Mouse (Mus musculus) NIH3T3 (cell line): Measurements from ENCODE around the gene Nudcd3.
A peak's percentile ranks its signal among the peaks of the same experiment; 100 is the strongest.

Experiments
- DNase-seq: peaks from one replicate; pipeline ENCODE4 v3.0.0-alpha.2; 2012; ENCODE audit warnings: low read depth

Gene Nudcd3

GRCm38 (mm10) chr11:6200087-6200569, at the start of gene Nudcd3:
TSS of gene Nudcd3 (minus strand) at chr11:6200415.
- peak; percentile 93 for DNase-seq

- DNase-seq, result no peak
Measured at GRCm38 (mm10) chr11:6244707-6245106, 44.5 kb upstream of the Nudcd3 start.

GRCm38 (mm10) chr11:6233025-6233424, 32.8 kb upstream of the Nudcd3 start:
- no peak for DNase-seq

GRCm38 (mm10) chr11:6230012-6230411, 29.8 kb upstream of the Nudcd3 start, which contains the start of gene Npc1l1:
TSS of gene Npc1l1 (minus strand) at chr11:6230143.
- DNase-seq, result no peak

- DNase-seq, result no peak
Measured at GRCm38 (mm10) chr11:6224541-6225229, 24.5 kb upstream of the Nudcd3 start.

GRCm38 (mm10) chr11:6222187-6222586, 22.0 kb upstream of the Nudcd3 start:
- no peak for DNase-seq

GRCm38 (mm10) chr11:6219967-6220366, 19.8 kb upstream of the Nudcd3 start:
- no peak for DNase-seq

GRCm38 (mm10) chr11:6218189-6218896, 18.1 kb upstream of the Nudcd3 start:
- peak; percentile 12 for DNase-seq

GRCm38 (mm10) chr11:6216834-6217233, 16.6 kb upstream of the Nudcd3 start:
- DNase-seq, result peak; percentile 16

GRCm38 (mm10) chr11:6208158-6208557, 7.9 kb upstream of the Nudcd3 start:
- no peak for DNase-seq

GRCm38 (mm10) chr11:6207090-6207489, 6.9 kb upstream of the Nudcd3 start:
- DNase-seq, result no peak

GRCm38 (mm10) chr11:6200570-6200969, 355 bp upstream of the Nudcd3 start:
- no peak for DNase-seq

GRCm38 (mm10) chr11:6199410-6200086, 667 bp downstream of the Nudcd3 start, which contains the start of gene A730071L15Rik:
TSS of gene A730071L15Rik (plus strand) at chr11:6200029.
- peak; percentile 66 for DNase-seq

- no peak for DNase-seq
Measured at GRCm38 (mm10) chr11:6198449-6198848, 1.8 kb downstream of the Nudcd3 start.

GRCm38 (mm10) chr11:6196780-6197179, 3.4 kb downstream of the Nudcd3 start:
- no peak for DNase-seq

GRCm38 (mm10) chr11:6187878-6188277, 12.3 kb downstream of the Nudcd3 start:
- DNase-seq, result peak; percentile 99

- DNase-seq, result no peak
Measured at GRCm38 (mm10) chr11:6187399-6187798, 12.8 kb downstream of the Nudcd3 start.

- peak; percentile 64 for DNase-seq
Measured at GRCm38 (mm10) chr11:6184202-6184935, 15.8 kb downstream of the Nudcd3 start.

GRCm38 (mm10) chr11:6183246-6183645, 17.0 kb downstream of the Nudcd3 start:
- no peak for DNase-seq

GRCm38 (mm10) chr11:6180811-6181399, 19.3 kb downstream of the Nudcd3 start:
- DNase-seq, result peak; percentile 61

GRCm38 (mm10) chr11:6179194-6179593, 21.0 kb downstream of the Nudcd3 start:
- DNase-seq, result no peak
